Mouse (Mus musculus) thymus, adult 18-20 months (tissue): ENCODE results near the gene Ptprd.

Source experiments
- DNase-seq, 2 experiments: peaks; one replicate each; pipeline ENCODE4 v3.0.0; 2022; ENCODE audit warnings: mixed read lengths in 2 of 2

Ptprd gene

GRCm38 (mm10) chr4:76566006-76566405 lies 1645.8 kb downstream of the Ptprd start:
- no peak for DNase-seq

GRCm38 (mm10) chr4:76541769-76542168 lies 1670.0 kb downstream of the Ptprd start:
- DNase-seq, result no peak

- DNase-seq, result no peak
These were observed 1678.8 kb downstream of the Ptprd start for GRCm38 (mm10) chr4:76532926-76533325.

- DNase-seq, result no peak
These were observed 1686.5 kb downstream of the Ptprd start for GRCm38 (mm10) chr4:76525281-76525680.

- no peak for DNase-seq
These were observed 1708.5 kb downstream of the Ptprd start for GRCm38 (mm10) chr4:76503279-76503601.

- DNase-seq, result no peak
These were observed 1709.0 kb downstream of the Ptprd start for GRCm38 (mm10) chr4:76502575-76503278.

- no peak for DNase-seq
These were observed 1725.9 kb downstream of the Ptprd start for GRCm38 (mm10) chr4:76485848-76486247.

GRCm38 (mm10) chr4:76468366-76469100 lies 1743.2 kb downstream of the Ptprd start:
- no peak for DNase-seq

GRCm38 (mm10) chr4:76464682-76465081 lies 1747.1 kb downstream of the Ptprd start:
- no peak for DNase-seq

GRCm38 (mm10) chr4:76461336-76461735 lies 1750.4 kb downstream of the Ptprd start:
- no peak for DNase-seq

GRCm38 (mm10) chr4:76460556-76460955 lies 1751.2 kb downstream of the Ptprd start:
- no peak for DNase-seq

- no peak for DNase-seq
These were observed 1752.1 kb downstream of the Ptprd start for GRCm38 (mm10) chr4:76459621-76460020.

- no peak for DNase-seq
These were observed 1759.5 kb downstream of the Ptprd start for GRCm38 (mm10) chr4:76452286-76452685.

GRCm38 (mm10) chr4:76451019-76451552 lies 1760.7 kb downstream of the Ptprd start:
- DNase-seq, result no peak

- DNase-seq, result no peak
These were observed 1761.3 kb downstream of the Ptprd start for GRCm38 (mm10) chr4:76450351-76451018.

- DNase-seq, result no peak
These were observed 1762.1 kb downstream of the Ptprd start for GRCm38 (mm10) chr4:76449466-76450350.

GRCm38 (mm10) chr4:76448678-76449465 lies 1762.9 kb downstream of the Ptprd start:
- DNase-seq, result no peak

GRCm38 (mm10) chr4:76447396-76447795 lies 1764.4 kb downstream of the Ptprd start:
- DNase-seq, result no peak

- no peak for DNase-seq
These were observed 1767.0 kb downstream of the Ptprd start for GRCm38 (mm10) chr4:76444778-76445177.

GRCm38 (mm10) chr4:76443553-76443952 lies 1768.2 kb downstream of the Ptprd start:
- DNase-seq, result no peak

- no peak for DNase-seq
These were observed 1770.9 kb downstream of the Ptprd start for GRCm38 (mm10) chr4:76440791-76441364.
